Mouse (Mus musculus) spleen, postnatal 10 days (tissue): ENCODE measurements at regions not wholly inside any gene's neighbourhood (a gene's known extent, or its start where the extent isn't known, plus 50 kb on each side); places are given as distances from the start of the nearest gene placed in this dataset.
A peak's percentile ranks its signal among the peaks of the same experiment; 100 is the strongest.

Experiments used
- DNase-seq, 2 experiments: peaks; one replicate each; pipeline ENCODE4 v3.0.0; 2021 to 2022; ENCODE audit warnings: low spot score in 2 of 2

DNA sequence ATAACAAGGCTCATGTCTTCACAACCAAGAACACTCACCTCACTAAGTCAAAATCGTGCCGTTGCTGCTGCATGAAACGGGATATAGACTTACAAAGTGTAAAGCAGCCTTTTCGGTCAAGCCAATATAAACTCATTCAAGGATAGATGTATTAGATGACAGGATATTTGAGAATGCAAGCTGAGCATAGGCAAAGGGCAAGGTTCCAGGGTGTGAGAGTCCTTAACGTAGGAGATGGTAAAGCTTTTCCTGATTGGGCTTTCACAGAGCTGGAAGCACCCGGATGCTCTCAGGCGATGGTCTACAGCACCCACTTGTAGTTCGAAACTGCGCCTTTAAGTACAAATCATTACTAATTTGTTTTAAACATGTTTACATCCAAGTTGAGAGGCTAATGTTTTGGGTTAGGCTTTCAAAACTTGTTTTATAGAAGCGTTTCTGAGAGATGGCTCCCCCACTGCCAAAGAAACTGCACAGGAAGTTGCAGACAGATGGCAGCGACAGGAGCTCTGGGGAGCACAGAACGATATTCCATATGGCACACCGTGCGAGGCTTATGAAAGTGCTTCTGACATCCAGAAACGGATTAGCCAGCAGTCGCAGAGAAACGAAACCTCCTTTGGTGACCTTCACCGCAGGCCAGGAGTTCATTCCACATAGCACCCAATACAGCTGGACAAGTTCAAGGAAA lies 54.1 kb upstream of the Rell1 start:
- DNase-seq = no peak

DNA sequence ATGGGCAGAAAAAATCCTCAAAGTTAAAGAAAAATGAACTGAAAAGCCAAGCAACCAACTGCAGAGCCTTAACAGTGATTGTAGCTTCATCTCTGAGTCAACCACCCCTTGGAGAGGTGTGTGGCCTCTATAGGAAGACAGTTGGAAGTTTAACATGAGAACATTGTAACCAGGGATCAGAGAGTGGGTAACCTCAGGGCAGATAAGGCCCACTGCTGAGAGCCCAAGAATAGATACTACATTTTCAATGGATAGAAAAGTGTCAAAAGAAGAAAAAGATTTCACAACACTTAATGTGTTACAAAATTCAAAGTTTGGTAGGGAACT lies 54.6 kb upstream of the Rell1 start:
- DNase-seq = no peak

GRCm38 (mm10) chr5:64024420-64024819 lies 55.7 kb upstream of the Rell1 start:
- peak in 1 of 2 experiments; percentile 51 for DNase-seq

DNA sequence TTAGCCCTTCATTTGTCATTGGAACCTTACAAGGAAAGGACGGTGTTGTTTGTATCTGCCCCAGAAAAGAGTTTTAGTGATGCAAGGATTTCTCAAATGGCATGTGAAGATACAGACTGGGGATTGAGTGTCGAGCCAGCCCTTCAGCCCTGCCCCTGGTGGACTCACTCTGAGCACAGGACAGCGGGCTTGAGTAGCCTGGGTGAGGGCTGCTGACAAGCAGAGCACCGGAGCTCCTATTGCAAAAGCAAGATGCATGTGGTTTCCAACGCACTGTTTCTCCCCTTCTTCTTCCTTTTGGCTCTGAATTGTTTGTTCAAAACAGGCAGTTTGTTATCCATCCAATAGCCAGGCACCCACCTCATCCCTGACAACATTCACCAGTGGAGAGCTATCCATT lies 59.0 kb upstream of the Rell1 start:
- DNase-seq = no peak

DNA sequence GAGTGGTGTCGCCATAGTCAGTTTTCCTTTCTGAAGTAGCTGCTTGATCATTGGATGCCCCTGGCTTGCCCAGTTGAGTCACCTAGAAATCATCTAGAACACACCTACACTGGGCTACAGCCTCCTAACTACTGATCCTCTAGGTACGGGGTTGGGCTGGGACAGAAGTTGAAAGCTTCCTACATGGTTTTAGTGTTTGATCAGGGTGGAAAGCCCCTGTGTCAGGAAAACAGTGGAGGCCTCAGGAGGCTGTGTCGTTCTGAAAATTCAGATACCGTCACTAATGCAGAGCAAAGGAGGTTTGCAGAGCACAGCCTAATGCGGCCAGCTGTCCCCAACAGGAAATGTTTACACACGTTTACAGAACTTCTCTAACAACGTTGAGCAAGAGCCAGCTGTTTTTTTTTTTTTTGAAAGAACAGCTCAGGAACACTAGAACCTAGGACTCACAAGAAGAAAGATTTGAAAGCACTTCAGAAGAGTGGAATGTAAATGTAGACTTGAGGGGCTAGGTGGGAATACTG lies 61.0 kb upstream of the Rell1 start:
- peak in 1 of 2 experiments; percentile 44 for DNase-seq

DNA sequence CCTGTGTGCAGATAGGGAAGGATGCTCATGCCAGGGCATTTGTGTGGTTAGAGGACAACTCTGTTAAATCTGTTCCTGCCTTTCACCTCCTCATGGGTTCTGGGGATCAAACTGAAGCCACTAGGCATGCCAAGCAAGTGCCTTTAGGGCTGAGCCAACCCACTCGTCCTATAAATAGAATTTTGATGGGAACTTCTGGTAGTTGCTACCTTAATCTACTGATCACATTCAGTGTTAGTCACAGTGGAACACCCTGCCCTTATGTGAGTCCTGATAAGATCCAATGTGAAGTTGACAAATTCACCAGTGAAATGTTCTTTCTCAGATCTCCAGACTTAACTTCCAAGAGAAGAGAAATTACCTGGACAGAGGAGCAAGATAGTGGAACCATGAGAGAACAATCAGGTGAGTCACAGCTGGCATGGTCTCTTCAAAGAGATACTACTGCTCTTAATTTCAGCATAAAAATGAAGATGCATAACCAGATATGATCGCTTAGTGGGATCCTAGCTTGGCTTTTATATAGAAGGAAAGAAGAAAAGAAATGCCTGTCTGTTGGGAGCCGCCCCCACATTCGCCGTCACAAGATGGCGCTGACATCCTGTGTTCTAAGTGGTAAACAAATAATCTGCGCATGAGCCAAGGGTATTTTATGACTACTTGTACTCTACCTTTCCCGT lies 61.7 kb upstream of the Rell1 start:
- no peak for DNase-seq

DNA sequence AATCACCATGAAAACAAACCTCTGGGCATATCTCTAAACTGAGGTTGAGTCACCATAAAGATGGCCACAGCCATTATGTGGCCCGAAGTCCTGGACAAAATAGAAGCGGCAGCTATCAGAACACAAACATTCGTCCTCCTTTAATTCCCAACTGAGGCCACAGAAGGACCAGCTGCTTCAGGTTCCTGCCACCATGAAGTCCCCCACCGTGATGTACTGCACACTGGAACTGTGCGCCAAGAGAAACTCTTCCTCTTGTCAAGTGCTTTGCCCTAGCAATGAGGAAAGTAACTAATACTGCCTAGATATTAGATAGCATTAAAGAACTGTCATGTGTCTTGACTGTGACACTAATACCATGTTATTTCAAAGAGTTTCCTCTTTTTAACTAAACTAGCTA lies 54.4 kb upstream of the Pgm2 start:
- no peak for DNase-seq

GRCm38 (mm10) chr5:64040676-64041075 lies 52.1 kb upstream of the Pgm2 start:
- peak in 1 of 2 experiments; percentile 32 for DNase-seq
